Mouse (Mus musculus) kidney, adult 2 months (tissue): Measurements from ENCODE around the gene Bckdha.

Experiments used
- CTCF ChIP-seq: fragments of 200-500 bp; conservative IDR thresholded peaks from 2 replicates; pipeline ENCODE4 v1.5.1; 2011; ENCODE audit warnings: low read depth, mild to moderate bottlenecking, control low read depth, low read length, moderate library complexity, mixed read lengths; ENCODE audit not compliant: insufficient read depth, insufficient read length
- POLR2A ChIP-seq: fragments of 200-500 bp; IDR thresholded peaks from one replicate; pipeline ENCODE4 v1.6.1; 2011; ENCODE audit warnings: low read depth, low read length, control low read depth

DNA sequence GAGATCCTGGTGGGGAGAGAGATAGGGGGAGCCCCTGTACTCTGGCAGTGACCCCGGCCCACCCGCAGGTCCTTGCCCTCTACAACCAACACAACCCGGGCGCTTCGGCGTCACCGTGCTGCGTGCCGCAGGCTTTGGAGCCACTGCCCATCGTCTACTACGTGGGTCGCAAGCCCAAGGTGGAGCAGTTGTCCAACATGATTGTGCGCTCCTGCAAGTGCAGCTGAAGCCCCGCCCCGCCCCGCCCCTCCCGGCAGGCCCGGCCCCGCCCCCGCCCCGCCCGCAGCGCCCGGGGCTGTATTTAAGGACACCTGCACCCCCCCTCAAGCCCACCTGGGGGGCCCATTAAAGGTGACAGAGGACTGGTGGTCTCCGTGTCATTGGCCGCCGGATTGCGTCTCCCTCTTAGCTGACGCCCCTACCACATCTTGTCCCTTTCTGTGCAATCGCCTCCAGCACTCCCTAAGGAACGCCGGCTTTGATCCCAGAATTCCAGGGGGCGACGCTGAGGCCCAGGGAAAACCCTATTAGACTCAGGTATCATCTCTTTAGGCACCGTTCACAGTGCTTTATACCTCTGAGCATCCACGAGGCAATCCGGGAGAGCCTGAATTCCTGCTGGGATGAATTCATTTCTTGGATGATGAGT lies 46.1 kb upstream of the Bckdha start:
- TF ChIP-seq CTCF (no peak), POLR2A (no peak)
